Mouse (Mus musculus) limb, embryonic 14.5 days (tissue): ENCODE measurements around the gene C1qtnf5. TPM values are rescaled to one million over a fixed set of nuclear protein-coding genes. Genes with fewer than 3 reads are reported as not detected.
A peak's percentile ranks its signal among the peaks of the same experiment; 100 is the strongest.

ENCODE experiments used
- ATAC-seq: fragments of 200-750 bp; cut with Nextera tagmentation; 2 replicates; pipeline ENCODE4 v1.8.0; 2017; ENCODE audit warnings: low read depth, moderate number of reproducible peaks, moderate TSS enrichment; ENCODE audit not compliant: low FRiP score
- DNase-seq: peaks from one replicate; pipeline ENCODE4 v3.0.0-alpha.2; 2015; ENCODE audit warnings: low spot score
- H3K27ac ChIP-seq: fragments of 300-500 bp; sonication (generic); replicated peaks from 2 replicates; pipeline ENCODE4 v1.5.1; 2014; ENCODE audit warnings: low read depth, mild to moderate bottlenecking, low read length, moderate library complexity, mixed read lengths
- H3K27me3 ChIP-seq: fragments of 300-500 bp; sonication (generic); 2 replicates; pipeline ENCODE4 v1.6.1; 2014; ENCODE audit warnings: low read length, mixed read lengths; ENCODE audit not compliant: control insufficient read depth, insufficient read depth
- H3K36me3 ChIP-seq: fragments of 300-500 bp; sonication (generic); 2 replicates; pipeline ENCODE4 v1.6.1; 2014; ENCODE audit warnings: mild to moderate bottlenecking, low read length, moderate library complexity, mixed read lengths; ENCODE audit not compliant: control insufficient read depth, insufficient read depth
- H3K4me1 ChIP-seq: fragments of 300-500 bp; sonication (generic); 2 replicates; pipeline ENCODE4 v1.6.1; 2014; ENCODE audit warnings: antibody characterized with exemption, low read length, mixed read lengths; ENCODE audit not compliant: control insufficient read depth, insufficient read depth
- H3K4me2 ChIP-seq: fragments of 300-500 bp; sonication (generic); replicated peaks from 2 replicates; pipeline ENCODE4 v1.6.1; 2014; ENCODE audit warnings: low read depth, mild to moderate bottlenecking, low read length, moderate library complexity; ENCODE audit not compliant: severe bottlenecking
- H3K4me3 ChIP-seq: fragments of 300-500 bp; sonication (generic); replicated peaks from 2 replicates; pipeline ENCODE4 v1.5.1; 2014; ENCODE audit warnings: low read length
- H3K9ac ChIP-seq: fragments of 300-500 bp; sonication (generic); 2 replicates; pipeline ENCODE4 v1.6.1; 2014; ENCODE audit warnings: mild to moderate bottlenecking, low read depth, low read length, moderate library complexity; ENCODE audit not compliant: severe bottlenecking
- H3K9me3 ChIP-seq: fragments of 300-500 bp; sonication (generic); 2 replicates; pipeline ENCODE4 v1.6.1; 2016; ENCODE audit warnings: low read length; ENCODE audit not compliant: control insufficient read depth
- POLR2A ChIP-seq: fragments of 200-500 bp; IDR thresholded peaks from 2 replicates; pipeline ENCODE4 v1.8.0; 2012; ENCODE audit warnings: inconsistent platforms, mild to moderate bottlenecking, moderate library complexity, borderline replicate concordance; ENCODE audit not compliant: insufficient read depth, insufficient read length; ENCODE audit errors: extremely low read depth
- WGBS: fragments of 180-500 bp; shearing (Covaris S2); extraction: QIAGEN DNeasy Blood & Tissue Kit; methylation state at CpG from one replicate; pipeline ENCODE4 v1.1.7; 2014; 5-methylcytosine and 5-hydroxymethylcytosine counted together
- polyA plus RNA-seq, 2 experiments: library from polyadenylated mRNA; depleted of rRNA in 1 of 2; stranded (reverse) in 1 of 2; unstranded in 1 of 2; fragments of >200 nt; fragmentation: Nextera tagmentation in 1 of 2; extraction: Ambion mirVana in 1 of 2; gene quantifications; 2 replicates each; pipeline versions ENCODE4 v1.2.1 to v1.2.3; 2012 to 2014

The C1qtnf5 gene
- polyA plus RNA-seq, 2 experiments: 7.5 to 10.0 TPM

DNA sequence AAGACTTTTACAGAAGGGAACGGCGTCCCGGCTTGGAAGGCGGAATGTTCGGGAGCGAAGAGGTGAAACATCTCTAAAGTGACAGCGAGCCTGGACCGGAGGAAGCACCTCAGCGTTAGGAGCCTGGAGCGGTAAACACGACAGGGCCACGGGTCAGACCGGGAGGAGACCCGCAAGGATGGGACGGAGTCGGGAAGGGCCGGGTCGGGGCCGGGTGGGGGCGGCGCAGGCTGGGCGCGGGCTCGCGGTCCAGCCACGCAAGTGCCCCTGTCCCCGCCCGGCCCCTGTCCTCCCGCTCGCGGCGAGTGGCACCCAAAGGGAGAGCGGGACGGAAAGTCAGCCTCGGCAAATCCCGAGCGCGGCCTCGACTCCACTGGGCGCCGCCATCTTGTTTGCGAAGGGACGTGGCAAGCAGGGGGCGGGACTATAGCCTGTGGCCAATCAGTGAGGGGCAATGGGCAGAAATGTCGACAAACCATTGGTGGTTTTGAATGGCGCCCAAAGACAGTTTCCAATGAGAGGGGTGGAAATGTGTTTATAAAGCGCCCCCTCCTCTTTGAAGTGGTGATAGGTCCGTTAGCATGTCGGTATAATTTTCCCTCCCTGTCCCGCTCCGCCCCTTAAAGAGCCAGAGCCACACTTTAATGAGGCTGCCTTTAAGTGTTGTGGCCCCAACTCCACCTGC, 6.2 kb downstream of the C1qtnf5 start, which contains the start of the genes Gm49380 and Rnf26:
TSS of gene Gm49380 (minus strand) at position 396 of the 685 bp plus-strand sequence.
TSS of gene Rnf26 (minus strand) at position 413 of the 685 bp plus-strand sequence.
- peak within 1 kb of the TSS; percentile 63; the same call in 1 of the 2 replicates for H3K27ac ChIP-seq
- H3K4me1 ChIP-seq: peaks cover 22% of the 10 kb centered on the region
- DNase-seq: peak; percentile 100
- no peak for TF ChIP-seq POLR2A
- peaks cover 14% of the 10 kb centered on the region for H3K36me3 ChIP-seq
- H3K4me3 ChIP-seq: peak within 1 kb of the TSS; percentile 69
- H3K27me3 ChIP-seq: no peaks in the 10 kb centered on the region
- WGBS: under 1% methylated on average over 28 of the region's 51 CpGs
- H3K9me3 ChIP-seq: no peaks in the 10 kb centered on the region
- peak within 1 kb of the TSS; percentile 87 for H3K9ac ChIP-seq
- peak within 1 kb of the TSS; percentile 47 for H3K4me2 ChIP-seq
- ATAC-seq: peak; percentile 97

DNA sequence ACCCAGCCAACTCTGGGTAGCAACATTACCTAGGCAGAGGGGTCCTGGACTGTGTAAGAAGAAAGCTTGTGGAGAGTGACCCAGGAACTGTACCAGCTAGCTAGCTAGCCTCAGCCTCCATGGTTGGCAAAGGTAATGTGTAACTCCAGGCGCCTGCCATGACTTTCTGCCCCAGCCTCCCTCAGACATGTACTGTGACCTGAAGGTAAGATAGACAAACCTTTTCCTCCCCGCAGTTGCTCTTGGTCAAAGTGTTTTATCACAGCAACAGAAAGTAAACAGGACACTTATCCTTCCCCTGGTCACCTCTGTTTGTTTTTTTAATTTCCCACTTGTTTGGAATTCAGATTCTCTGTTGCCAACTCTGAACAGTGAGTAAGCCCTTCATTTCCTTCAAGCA, 7.4 kb downstream of the C1qtnf5 start:
- H3K4me1 ChIP-seq: peaks cover 10% of the 10 kb centered on the region
- no peak for TF ChIP-seq POLR2A
- ATAC-seq (no peak), DNase-seq (no peak)
- WGBS: 91% methylated on average over 2 of the region's 2 CpGs
- no peaks in the 10 kb centered on the region for H3K27me3 ChIP-seq
- H3K4me3 ChIP-seq: no peak overlapping the region
- H3K36me3 ChIP-seq: 0 out of 2 replicates have a peak, but pooled peaks cover 6% of the 10 kb centered on the region
- H3K9ac ChIP-seq: no peak overlapping the region
- no peaks in the 10 kb centered on the region for H3K9me3 ChIP-seq
- H3K27ac ChIP-seq: no peak overlapping the region
- no peak overlapping the region for H3K4me2 ChIP-seq

DNA sequence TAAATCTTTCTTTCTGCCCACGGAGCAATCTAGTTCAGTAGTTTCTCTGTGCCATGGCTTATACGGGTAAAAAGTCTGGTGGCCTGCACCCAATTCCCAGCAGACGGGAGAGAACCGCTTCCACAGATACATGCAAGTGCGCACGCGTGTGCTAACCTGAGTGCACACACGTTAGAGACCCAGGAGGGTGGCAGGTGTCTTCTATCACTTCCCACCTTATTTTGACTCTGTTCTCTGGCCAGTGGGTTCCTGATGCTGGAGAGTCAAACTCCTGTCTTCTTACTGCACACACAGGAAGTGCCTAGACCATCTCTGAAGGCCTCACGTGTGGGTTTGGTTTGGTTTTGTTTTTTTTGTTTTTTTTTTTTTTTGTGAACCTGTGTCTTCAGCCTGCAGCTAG, 8.6 kb downstream of the C1qtnf5 start:
- H3K4me2 ChIP-seq: no peak overlapping the region
- no peaks in the 10 kb centered on the region for H3K4me1 ChIP-seq
- H3K9ac ChIP-seq: no peak overlapping the region
- no peak overlapping the region for H3K4me3 ChIP-seq
- no peak overlapping the region for H3K27ac ChIP-seq
- no peaks in the 10 kb centered on the region for H3K36me3 ChIP-seq
- no peak for DNase-seq
- H3K27me3 ChIP-seq: no peaks in the 10 kb centered on the region
- ATAC-seq: no peak
- TF ChIP-seq POLR2A: no peak
- 90% methylated on average over 9 of the region's 9 CpGs for WGBS
- no peaks in the 10 kb centered on the region for H3K9me3 ChIP-seq

GRCm38 (mm10) chr9:44116182-44116581, 9.1 kb downstream of the C1qtnf5 start:
- DNase-seq (no peak), ATAC-seq (no peak)
- Histone ChIP-seq H3K36me3 (no peaks in the 10 kb centered on the region), H3K4me1 (no peaks in the 10 kb centered on the region), H3K4me2 (no peak overlapping the region), H3K27me3 (no peaks in the 10 kb centered on the region), H3K27ac (no peak overlapping the region), H3K4me3 (no peak overlapping the region), H3K9me3 (no peaks in the 10 kb centered on the region), H3K9ac (no peak overlapping the region)
- 90% methylated on average over 4 of the region's 4 CpGs for WGBS
- no peak for TF ChIP-seq POLR2A

DNA sequence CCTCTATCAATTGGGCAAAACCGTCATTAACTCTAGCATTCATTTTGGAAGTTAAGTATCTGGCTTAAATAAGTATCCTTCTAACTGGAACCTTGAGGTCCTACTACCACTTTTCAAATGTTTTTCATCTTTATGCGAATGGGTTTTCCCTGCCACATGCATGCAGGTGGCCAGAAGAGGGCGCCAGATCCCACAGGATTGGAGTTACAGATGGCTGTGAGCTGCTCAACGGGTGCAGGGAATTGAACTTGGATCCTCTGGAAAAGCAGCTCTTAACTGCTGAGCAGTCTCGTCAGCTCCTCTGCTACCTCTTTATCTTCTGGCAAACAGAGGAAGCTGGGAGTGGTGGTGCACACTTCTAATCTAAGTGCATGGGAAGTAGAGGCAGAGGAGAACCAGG, 12.0 kb downstream of the C1qtnf5 start:
- Histone ChIP-seq H3K4me1 (no peaks in the 10 kb centered on the region), H3K4me2 (no peak overlapping the region), H3K9ac (no peak overlapping the region), H3K36me3 (no peaks in the 10 kb centered on the region), H3K27me3 (no peaks in the 10 kb centered on the region), H3K9me3 (no peaks in the 10 kb centered on the region), H3K27ac (no peak overlapping the region), H3K4me3 (no peak overlapping the region)
- ATAC-seq (no peak), DNase-seq (no peak)
- TF ChIP-seq POLR2A: no peak
- WGBS: 58% methylated on average over 5 of the region's 5 CpGs
